Mouse (Mus musculus) layer of hippocampus, adult 2 months (tissue): ENCODE measurements around the gene Magi2. TPM values are rescaled to one million over a fixed set of nuclear protein-coding genes. Genes with fewer than 3 reads are reported as not detected.

Experiments used
- DNase-seq, 2 experiments: peaks; one replicate each; pipeline ENCODE4 v3.0.0; 2022; ENCODE audit warnings: low spot score in 2 of 2
- H3K27ac ChIP-seq: fragments of 200-600 bp; 2 replicates; pipeline ENCODE4 v1.8.1; 2022
- H3K4me3 ChIP-seq: fragments of 200-600 bp; 2 replicates; pipeline ENCODE4 v1.8.1; 2022; ENCODE audit warnings: mild to moderate bottlenecking
- CTCF ChIP-seq: fragments of 200-600 bp; conservative IDR thresholded peaks from 2 replicates; pipeline ENCODE4 v1.8.1; 2022; ENCODE audit warnings: antibody characterized with exemption, mild to moderate bottlenecking, moderate library complexity
- total RNA-seq, 2 experiments: library from RNA; stranded (reverse); gene quantifications; 2 replicates each; pipeline ENCODE4 v1.2.3; 2021

Gene Magi2
- total RNA-seq, 2 experiments from 2014 or later, result 133 to 150 TPM

- Histone ChIP-seq H3K27ac (no peak overlapping the region), H3K4me3 (no peak overlapping the region)
- TF ChIP-seq CTCF, result no peak
- no peak for DNase-seq
Measured at GRCm38 (mm10) chr5:19822502-19822901, 595.7 kb downstream of the Magi2 start.

GRCm38 (mm10) chr5:19825943-19826342, 599.1 kb downstream of the Magi2 start:
- Histone ChIP-seq H3K4me3 (no peak overlapping the region), H3K27ac (no peak overlapping the region)
- TF ChIP-seq CTCF, result no peak
- DNase-seq, result no peak

- TF ChIP-seq CTCF, result no peak
- DNase-seq, result no peak
- H3K4me3 ChIP-seq, result no peak overlapping the region
- no peak overlapping the region for H3K27ac ChIP-seq
Measured at GRCm38 (mm10) chr5:19829341-19829740, 602.5 kb downstream of the Magi2 start.

- no peak for DNase-seq
- Histone ChIP-seq H3K27ac (no peak overlapping the region), H3K4me3 (no peak overlapping the region)
- no peak for TF ChIP-seq CTCF
Measured at GRCm38 (mm10) chr5:19862854-19863253, 636.0 kb downstream of the Magi2 start.

GRCm38 (mm10) chr5:19870406-19870805, 643.6 kb downstream of the Magi2 start:
- DNase-seq, result peak; percentile 60
- Histone ChIP-seq H3K27ac (peak overlapping the region; percentile 57), H3K4me3 (no peak overlapping the region)
- TF ChIP-seq CTCF, result no peak

- TF ChIP-seq CTCF, result no peak
- Histone ChIP-seq H3K4me3 (no peak overlapping the region), H3K27ac (no peak overlapping the region)
- DNase-seq, result no peak
Measured at GRCm38 (mm10) chr5:19891693-19892092, 664.9 kb downstream of the Magi2 start.

- no peak for TF ChIP-seq CTCF
Measured at GRCm38 (mm10) chr5:19895893-19896292, 669.1 kb downstream of the Magi2 start.

GRCm38 (mm10) chr5:19901625-19902024, 674.8 kb downstream of the Magi2 start:
- Histone ChIP-seq H3K27ac (no peak overlapping the region), H3K4me3 (no peak overlapping the region)
- DNase-seq, result no peak
- TF ChIP-seq CTCF, result no peak

More at GRCm38 (mm10) chr5:19895893-19896292, 669.1 kb downstream of the Magi2 start:
- DNase-seq, result no peak
- Histone ChIP-seq H3K27ac (no peak overlapping the region), H3K4me3 (no peak overlapping the region)

GRCm38 (mm10) chr5:19906636-19907035, 679.8 kb downstream of the Magi2 start:
- no peak for TF ChIP-seq CTCF
- H3K4me3 ChIP-seq, result no peak overlapping the region
- no peak overlapping the region for H3K27ac ChIP-seq
- no peak for DNase-seq

GRCm38 (mm10) chr5:19907381-19907982, 680.6 kb downstream of the Magi2 start:
- TF ChIP-seq CTCF, result no peak
- H3K27ac ChIP-seq, result peak overlapping the region; percentile 97
- peak overlapping the region; percentile 70 for H3K4me3 ChIP-seq
- DNase-seq, result no peak

- peak overlapping the region; percentile 70 for H3K4me3 ChIP-seq
- no peak for TF ChIP-seq CTCF
- DNase-seq, result no peak
- H3K27ac ChIP-seq, result peak overlapping the region; percentile 97
Measured at GRCm38 (mm10) chr5:19907983-19908705, 681.3 kb downstream of the Magi2 start.

- no peak for DNase-seq
- peak overlapping the region; percentile 97 for H3K27ac ChIP-seq
- no peak for TF ChIP-seq CTCF
- H3K4me3 ChIP-seq, result peak overlapping the region; percentile 70
Measured at GRCm38 (mm10) chr5:19908706-19909060, 681.8 kb downstream of the Magi2 start.

GRCm38 (mm10) chr5:19909071-19909470, 682.2 kb downstream of the Magi2 start:
- peak overlapping the region; percentile 97 for H3K27ac ChIP-seq
- TF ChIP-seq CTCF, result no peak
- DNase-seq, result peak; percentile 57 to 62
- H3K4me3 ChIP-seq, result peak overlapping the region; percentile 70

GRCm38 (mm10) chr5:19909664-19910063, 682.8 kb downstream of the Magi2 start:
- TF ChIP-seq CTCF, result no peak
- Histone ChIP-seq H3K27ac (peak overlapping the region; percentile 97), H3K4me3 (peak overlapping the region; percentile 70)
- peak; percentile 67 to 71 for DNase-seq
